Mouse (Mus musculus) c-Kit-positive CD71-positive TER-119-positive erythroid progenitor cells, embryonic 14.5 days (primary cell): Measurements from ENCODE around the gene Vars.
A peak's percentile ranks its signal among the peaks of the same experiment; 100 is the strongest.
"Not testable (repeated sequence)": the region's sequence is repeated elsewhere in the genome, so short reads cannot be mapped to it uniquely, and the experiment has no call there.

ENCODE experiments used
- DNase-seq: peaks from one replicate; pipeline ENCODE4 v3.0.0-alpha.2; 2013; ENCODE audit warnings: low spot score

The Vars gene

GRCm38 (mm10) chr17:35000717-35001451 is at the start of gene Vars:
TSS of gene Vars (plus strand) at chr17:35000987.
- DNase-seq: peak; percentile 77

- peak; percentile 32 for DNase-seq
Measured at GRCm38 (mm10) chr17:34951636-34952377, 49.0 kb upstream of the Vars start.

DNA sequence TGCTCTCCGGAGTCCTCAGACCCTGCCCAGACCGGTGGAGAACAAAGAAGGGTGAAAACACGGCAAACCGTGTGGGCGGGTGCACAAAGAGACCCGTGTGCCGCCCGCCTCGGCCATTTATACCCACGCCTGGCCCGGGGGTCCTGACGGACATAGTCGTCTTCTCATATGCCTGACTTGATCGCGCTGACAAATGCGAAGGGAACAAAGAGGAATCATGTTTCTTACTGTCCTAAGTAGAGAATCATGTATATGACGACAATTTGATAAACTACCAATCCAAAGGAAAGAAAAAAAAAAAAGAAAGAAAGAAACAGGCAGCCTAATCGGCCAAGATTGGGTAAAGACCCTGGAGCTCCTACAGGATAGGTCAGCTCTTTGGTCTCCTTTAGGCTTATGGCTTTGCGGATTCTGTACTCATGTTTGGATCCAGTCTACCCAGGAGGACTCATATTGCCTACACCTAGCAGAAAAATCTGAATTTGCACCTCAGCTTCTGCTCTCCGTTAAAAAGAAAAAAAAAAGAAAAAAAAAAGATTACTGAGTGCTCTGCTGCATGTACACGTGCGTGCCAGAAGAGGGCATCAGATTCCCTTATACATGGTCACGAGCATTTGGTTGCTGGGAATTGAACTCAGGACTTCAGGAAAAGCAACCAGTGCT is 48.3 kb upstream of the Vars start:
- peak; percentile 79 for DNase-seq

DNA sequence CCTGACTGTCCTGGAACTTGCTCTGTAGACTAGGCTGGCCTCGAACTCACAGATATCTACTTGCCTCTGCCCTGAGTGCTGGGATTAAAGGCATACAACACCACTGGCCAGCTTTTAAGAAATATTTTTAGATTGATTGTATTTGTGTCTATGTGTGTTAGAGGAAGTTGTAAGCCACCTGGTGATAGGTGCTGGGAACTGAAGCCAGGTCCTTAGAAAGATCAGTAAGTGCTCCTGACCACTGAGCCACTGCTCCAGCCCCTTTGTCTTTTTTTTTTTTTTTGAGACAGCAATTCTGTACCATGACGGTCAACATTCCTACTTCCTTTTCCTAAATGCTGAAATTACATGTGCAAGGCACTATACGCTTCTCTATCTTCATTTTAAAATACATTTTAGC is 47.5 kb upstream of the Vars start:
- DNase-seq: no peak

- no peak for DNase-seq
Measured at GRCm38 (mm10) chr17:34953904-34954303, 46.9 kb upstream of the Vars start.

DNA sequence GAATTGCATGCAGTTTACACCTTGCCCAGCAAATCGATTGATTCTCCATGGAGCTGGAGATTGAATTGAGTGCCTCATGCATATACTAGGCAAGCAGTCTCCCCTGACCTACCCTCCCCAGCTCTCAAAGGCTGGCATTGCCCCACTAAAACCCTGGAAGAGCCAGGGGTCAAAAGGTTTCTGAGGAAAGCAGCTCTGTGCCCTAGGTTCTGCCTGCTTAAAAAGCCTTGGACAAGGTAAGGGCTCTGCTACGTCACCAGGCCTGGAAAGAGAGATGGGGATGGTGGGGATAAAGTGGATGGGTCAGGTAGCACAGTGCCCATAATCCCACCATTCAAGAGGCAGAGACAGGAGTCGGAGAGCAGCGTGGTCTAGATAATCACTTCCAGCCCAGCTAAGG is 46.0 kb upstream of the Vars start:
- DNase-seq: no peak

DNA sequence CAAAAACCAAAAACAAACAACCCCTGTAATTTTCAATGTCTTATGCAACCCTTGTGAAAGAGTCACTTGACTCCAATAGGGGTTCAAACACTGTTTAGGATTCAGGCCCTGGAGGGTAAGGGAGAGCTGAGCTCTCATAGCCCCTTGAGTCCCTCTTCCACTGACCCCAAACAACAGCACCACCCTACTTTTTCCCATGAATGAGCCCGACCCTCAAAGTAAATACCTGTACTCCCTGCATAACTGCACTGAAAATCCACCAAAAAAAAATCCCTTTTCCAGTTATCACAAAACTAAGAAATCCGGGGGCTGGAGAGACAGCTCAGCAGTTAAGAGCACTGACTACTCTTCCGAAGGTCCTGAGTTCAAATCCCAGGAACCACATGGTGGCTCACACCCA is 44.9 kb upstream of the Vars start:
- DNase-seq: peak; percentile 16

DNA sequence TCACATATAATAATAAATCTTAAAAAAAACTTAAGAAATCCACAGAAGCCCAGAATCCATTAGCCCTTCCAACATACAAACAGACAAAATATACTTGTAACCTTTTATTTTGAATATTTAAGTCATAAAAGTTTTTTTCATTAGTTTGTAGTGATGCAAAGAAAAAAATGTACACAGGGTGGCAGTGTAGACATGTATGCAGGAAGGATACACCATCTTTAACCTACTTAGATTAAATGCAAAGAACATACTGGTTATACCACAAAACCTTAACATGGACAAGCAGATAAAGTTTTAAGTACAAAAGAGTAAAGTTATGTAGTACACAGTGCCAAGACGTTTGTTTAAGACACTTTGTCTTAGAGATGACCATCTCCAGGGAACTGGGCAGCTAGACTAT is 44.4 kb upstream of the Vars start:
- DNase-seq: peak; percentile 49

DNA sequence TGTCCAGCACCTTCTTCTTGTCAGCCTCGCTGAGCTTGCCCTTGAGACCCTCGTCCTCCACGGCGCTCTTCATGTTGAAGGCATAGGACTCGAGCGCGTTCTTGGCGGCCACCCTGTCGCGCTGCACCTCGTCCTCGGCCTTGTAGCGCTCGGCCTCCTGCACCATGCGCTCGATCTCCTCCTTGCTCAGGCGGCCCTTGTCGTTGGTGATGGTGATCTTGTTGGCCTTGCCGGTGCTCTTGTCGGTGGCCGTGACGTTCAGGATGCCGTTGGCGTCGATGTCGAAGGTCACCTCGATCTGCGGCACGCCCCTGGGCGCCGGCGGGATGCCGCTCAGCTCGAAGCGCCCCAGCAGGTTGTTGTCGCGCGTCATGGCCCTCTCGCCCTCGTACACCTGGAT is 43.5 kb upstream of the Vars start:
- not testable (repeated sequence) for DNase-seq

- DNase-seq: not testable (repeated sequence)
Measured at GRCm38 (mm10) chr17:34957966-34958365, 42.8 kb upstream of the Vars start.

DNA sequence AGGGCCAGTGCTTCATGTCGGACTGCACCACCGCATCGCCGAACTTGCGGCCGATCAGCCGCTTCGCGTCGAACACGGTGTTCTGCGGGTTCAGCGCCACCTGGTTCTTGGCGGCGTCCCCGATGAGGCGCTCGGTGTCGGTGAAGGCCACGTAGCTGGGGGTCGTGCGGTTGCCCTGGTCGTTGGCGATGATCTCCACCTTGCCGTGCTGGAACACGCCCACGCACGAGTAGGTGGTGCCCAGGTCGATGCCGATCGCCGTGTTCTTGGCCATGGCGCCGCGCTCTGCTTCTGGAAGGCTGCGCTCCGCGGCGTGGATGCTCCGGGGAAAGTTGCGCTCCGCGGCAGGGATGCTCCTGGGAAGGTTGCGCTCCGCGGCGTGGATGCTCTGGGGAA is 42.1 kb upstream of the Vars start:
- not testable (repeated sequence) for DNase-seq

DNA sequence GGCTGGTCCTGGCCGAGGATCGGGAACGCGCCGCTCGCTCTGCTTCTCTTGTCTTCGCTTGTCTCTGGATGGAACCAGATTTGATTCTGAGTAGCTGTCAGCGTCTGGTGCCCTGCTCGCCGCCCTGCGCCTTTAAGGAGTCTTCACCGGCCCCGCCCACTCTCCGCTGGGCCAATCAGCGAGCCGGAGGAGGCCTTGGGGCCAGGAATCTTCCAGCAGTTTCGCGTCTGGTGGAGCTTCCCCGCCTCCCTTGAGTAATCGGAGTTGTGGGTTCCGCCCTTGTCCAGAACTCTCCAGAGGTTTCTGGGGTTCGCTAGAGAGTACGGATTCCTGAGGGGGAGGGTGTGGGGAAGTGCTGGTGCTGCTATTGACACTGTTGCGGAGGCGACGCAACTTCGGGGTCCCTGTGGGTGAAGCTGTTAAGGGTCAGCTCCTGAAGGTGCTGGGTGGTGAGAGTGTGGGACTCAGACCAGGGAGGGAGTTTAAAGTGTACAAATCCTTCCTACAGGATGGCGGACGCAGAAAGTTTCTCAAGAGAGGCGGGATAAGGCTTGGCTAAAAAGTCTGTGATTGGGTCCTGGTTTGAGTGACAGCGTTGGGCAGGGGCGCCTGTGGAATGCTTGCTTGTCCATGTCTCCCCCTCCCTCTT is 41.5 kb upstream of the Vars start, which contains the start of gene Hspa1b:
Gene Hspa1b, minus strand, starts transcription at position 109 of the 649 bp plus-strand sequence.
- peak; percentile 53 for DNase-seq

GRCm38 (mm10) chr17:34959881-34960515 is 40.8 kb upstream of the Vars start:
- DNase-seq: no peak

DNA sequence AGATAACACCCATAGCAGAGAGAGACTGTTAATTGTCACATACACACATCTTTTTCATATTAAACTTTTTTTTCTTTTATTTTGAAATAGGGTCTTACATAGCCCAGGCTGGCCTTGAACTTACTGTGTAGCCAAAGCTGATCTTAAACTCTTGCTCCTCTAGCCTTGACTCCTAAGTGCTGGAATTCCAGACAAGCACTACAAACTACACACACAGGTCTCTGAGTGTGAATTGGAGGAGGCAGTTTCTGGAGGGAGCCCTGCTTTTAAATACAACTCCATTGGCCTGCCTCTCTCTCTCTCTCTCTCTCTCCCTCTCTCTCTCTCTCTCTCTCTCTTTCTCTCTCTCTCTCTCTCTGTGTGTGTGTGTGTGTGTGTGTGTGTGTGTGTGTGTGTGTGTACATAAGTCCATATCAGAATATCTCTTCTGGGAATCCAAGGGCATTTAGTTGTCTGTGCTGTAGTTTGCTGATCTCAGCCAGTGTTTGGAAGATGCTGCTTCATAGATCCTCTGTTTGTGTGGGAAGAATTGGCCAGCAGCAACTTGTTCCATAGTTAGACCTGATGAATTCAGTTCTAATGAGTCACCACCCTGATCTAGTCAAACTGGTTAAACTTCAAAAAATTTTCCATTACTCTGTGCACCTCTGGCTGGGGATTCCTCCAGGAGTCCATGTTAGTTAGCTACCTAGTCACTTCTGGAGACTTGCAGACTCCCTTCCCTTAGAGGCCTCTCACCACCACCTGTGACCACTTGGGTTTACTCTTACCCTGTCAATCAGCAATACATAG is 39.9 kb upstream of the Vars start:
- no peak for DNase-seq

- no peak for DNase-seq
Measured at GRCm38 (mm10) chr17:34962125-34962524, 38.7 kb upstream of the Vars start.

- DNase-seq: no peak
Measured at GRCm38 (mm10) chr17:34962841-34963240, 37.9 kb upstream of the Vars start.

DNA sequence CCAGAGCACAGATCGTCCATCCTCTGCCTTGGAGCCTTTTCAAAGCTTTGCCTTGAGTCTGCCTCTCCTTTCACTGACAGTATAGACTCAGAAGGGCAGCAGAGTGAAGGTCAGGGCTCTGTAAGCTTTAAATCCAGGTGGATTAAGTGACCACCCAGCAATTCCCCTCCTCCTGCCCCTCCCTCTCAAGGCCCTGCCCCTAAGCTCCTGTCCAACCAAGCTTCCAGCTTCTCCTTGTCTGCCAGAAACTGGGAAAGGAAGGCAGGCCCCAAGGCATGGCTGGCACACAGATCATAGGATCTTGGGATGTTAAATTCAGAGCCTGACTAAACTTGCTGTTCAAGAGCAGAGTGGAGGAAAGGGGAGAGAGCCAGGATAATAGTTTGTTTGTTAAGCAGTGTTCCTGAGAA is 36.1 kb upstream of the Vars start:
- DNase-seq: no peak

DNA sequence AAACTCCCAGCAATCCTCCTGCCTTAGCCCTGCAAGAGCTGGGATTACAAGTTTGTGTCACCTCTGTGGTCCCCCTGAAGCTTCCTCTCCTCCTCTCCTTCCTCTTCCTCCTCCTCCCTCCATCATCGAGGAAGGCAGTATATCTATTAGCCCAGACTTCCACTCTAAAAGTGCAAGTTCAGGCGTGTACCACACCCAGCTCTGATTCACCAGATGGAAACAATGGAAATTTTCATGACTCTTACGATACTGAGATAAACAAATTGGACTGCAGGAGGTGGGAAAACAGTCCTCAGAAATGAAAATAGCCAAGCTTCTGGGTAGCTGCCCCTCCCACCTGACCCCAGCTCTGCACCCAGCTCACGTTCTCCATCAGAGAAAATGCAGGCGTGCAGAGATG is 35.2 kb upstream of the Vars start:
- DNase-seq: no peak

DNA sequence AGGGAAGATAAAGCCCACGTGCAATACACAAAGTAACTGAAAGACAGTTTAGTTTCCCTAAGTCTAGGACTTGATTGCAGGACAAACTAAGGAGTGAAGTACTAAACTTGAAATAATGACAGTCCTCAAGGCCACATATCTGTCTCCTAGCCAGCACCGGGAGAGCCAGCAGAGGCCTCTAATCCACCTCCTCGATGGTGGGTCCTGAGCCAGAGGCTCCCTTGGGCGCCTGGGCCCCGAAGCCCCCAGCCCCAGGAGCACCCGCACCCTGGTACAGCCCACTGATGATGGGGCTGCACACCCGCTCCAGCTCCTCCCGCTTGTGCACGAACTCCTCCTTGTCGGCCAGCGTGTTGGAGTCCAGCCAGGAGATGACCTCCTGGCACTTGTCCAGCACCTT is 31.0 kb upstream of the Vars start, which contains the start of gene Gm20481:
Gene Gm20481, plus strand, starts transcription at position 91 of the 400 bp plus-strand sequence.
- not testable (repeated sequence) for DNase-seq

DNA sequence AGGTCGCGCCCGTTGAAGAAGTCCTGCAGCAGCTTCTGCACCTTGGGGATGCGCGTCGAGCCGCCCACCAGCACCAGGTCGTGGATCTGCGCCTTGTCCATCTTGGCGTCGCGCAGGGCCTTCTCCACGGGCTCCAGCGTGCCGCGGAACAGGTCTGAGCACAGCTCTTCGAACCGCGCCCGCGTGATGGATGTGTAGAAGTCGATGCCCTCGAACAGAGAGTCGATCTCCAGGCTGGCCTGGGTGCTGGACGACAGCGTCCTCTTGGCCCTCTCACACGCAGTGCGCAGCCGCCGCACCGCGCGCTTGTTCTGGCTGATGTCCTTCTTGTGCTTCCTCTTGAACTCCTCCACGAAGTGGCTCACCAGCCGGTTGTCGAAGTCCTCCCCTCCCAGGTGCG is 29.9 kb upstream of the Vars start:
- DNase-seq: not testable (repeated sequence)

GRCm38 (mm10) chr17:34971694-34972068 is 29.1 kb upstream of the Vars start:
- DNase-seq: not testable (repeated sequence)
